Mouse (Mus musculus) MEL (cell line): Measurements from ENCODE around the gene Gm13090.

Experiments
- JUND ChIP-seq: IDR thresholded peaks from 2 replicates; pipeline ENCODE4 v1.6.1; 2011; ENCODE audit warnings: low read depth, mild to moderate bottlenecking, improper control_type of control experiment, low read length
- MAX ChIP-seq: IDR thresholded peaks from 2 replicates; pipeline ENCODE4 v1.6.1; 2011; ENCODE audit warnings: low read length, improper control_type of control experiment
- NELFE ChIP-seq: IDR thresholded peaks from 2 replicates; pipeline ENCODE4 v1.6.1; 2011; ENCODE audit warnings: low read depth, low read length, improper control_type of control experiment
- POLR2A ChIP-seq, 2 experiments: IDR thresholded peaks; 2 replicates each; pipeline ENCODE4 v1.6.1; 2011 to 2012; ENCODE audit warnings: low read length in 2 of 2, mild to moderate bottlenecking in 2 of 2, control low read depth in 1 of 2, improper control_type of control experiment in 1 of 2, low read depth in 1 of 2, moderate library complexity in 1 of 2; ENCODE audit not compliant: control insufficient read depth in 1 of 2, insufficient read depth in 1 of 2, poor library complexity in 1 of 2
- RAD21 ChIP-seq: IDR thresholded peaks from 2 replicates; pipeline ENCODE4 v1.6.1; 2011; ENCODE audit warnings: mild to moderate bottlenecking, low read depth, low read length, improper control_type of control experiment
- TAL1 ChIP-seq: IDR thresholded peaks from 2 replicates; pipeline ENCODE4 v1.6.1; 2012; ENCODE audit warnings: mild to moderate bottlenecking, inconsistent platforms, low read length, moderate library complexity, mixed read lengths
- TCF12 ChIP-seq: IDR thresholded peaks from 2 replicates; pipeline ENCODE4 v1.6.1; 2014; ENCODE audit warnings: low read depth, mild to moderate bottlenecking, inconsistent platforms, low read length, improper control_type of control experiment, moderate library complexity
- USF2 ChIP-seq, 2 experiments: IDR thresholded peaks; 2 replicates each; pipeline ENCODE4 v1.6.1; 2011 to 2012; ENCODE audit warnings: improper control_type of control experiment in 2 of 2, low read length in 2 of 2, borderline replicate concordance in 1 of 2, inconsistent platforms in 1 of 2, low read depth in 1 of 2, mild to moderate bottlenecking in 1 of 2; ENCODE audit not compliant: insufficient read depth in 1 of 2
- ZMIZ1 ChIP-seq: IDR thresholded peaks from 2 replicates; pipeline ENCODE4 v1.6.1; 2012; ENCODE audit warnings: low read depth, mild to moderate bottlenecking, inconsistent platforms, low read length, improper control_type of control experiment, moderate library complexity

GRCm38 (mm10) chr4:151138586-151138985 is 49.2 kb downstream of the Gm13090 start:
- TF ChIP-seq JUND (no peak), TCF12 (no peak), NELFE (no peak), USF2 (IDR thresholded peaks at IDR 0.05; ENCODE audit: borderline replicate concordance in 1 of 2, insufficient read depth in 1 of 2, low read depth in 1 of 2, low read length in 2 of 2) (no peak), TAL1 (no peak), RAD21 (no peak), ZMIZ1 (no peak), MAX (no peak), POLR2A (IDR thresholded peaks at IDR 0.05; ENCODE audit: control insufficient read depth in 1 of 2, insufficient read depth in 1 of 2, low read depth in 1 of 2, low read length in 2 of 2, poor library complexity in 1 of 2) (no peak)
